8 mouse cellular contexts compared by ENCODE assay signal in genomic region chr5:92506301-92506729, GRCm38 (mm10). TPM values are rescaled to one million over a fixed set of nuclear protein-coding genes. Genes with fewer than 3 reads are reported as not detected.
DNase-seq lines count a peak whose midpoint lies in the region; ATAC-seq lines count a peak whose summit lies in the region.

No protein-coding gene starts in this region.

- intact Hi-C loops in left cerebral cortex, postnatal 4 days (cut with DNase I): no loop called here

- no peak for ATAC-seq in forebrain, embryonic 16.5 days
- no peak for ATAC-seq in intestine, embryonic 15.5 days
- no peak for ATAC-seq in liver, embryonic 16.5 days (ENCODE audit: low read depth)
- ATAC-seq in neural tube, embryonic 13.5 days (ENCODE audit: low read depth): no peak

- WGBS in forebrain, embryonic 16.5 days: 15% methylated on average over 4 of the region's 4 CpGs
- 35% methylated on average over 4 of the region's 4 CpGs for WGBS in intestine, embryonic 15.5 days
- WGBS in liver, embryonic 16.5 days (ENCODE audit: insufficient replicate concordance): 13% methylated on average over 4 of the region's 4 CpGs
- 36% methylated on average over 4 of the region's 4 CpGs for WGBS in neural tube, embryonic 13.5 days

- peak overlapping the region; percentile 96 for H3K9ac ChIP-seq in forebrain, embryonic 16.5 days (replicated peaks; ENCODE audit: low read depth, low read length)
- no peak overlapping the region for H3K9ac ChIP-seq in intestine, embryonic 15.5 days
- no peak overlapping the region for H3K9ac ChIP-seq in liver, embryonic 16.5 days (ENCODE audit: low read depth, low read length)
- peak overlapping the region; percentile 98 for H3K9ac ChIP-seq in neural tube, embryonic 13.5 days

- peak; percentile 30 for DNase-seq in left cerebral cortex, postnatal 4 days
- DNase-seq in left cerebral cortex, adult 11 months (ENCODE audit: low spot score): no peak
- DNase-seq in brain, adult 2 months (ENCODE audit: low read depth, low spot score): peak; percentile 68
- DNase-seq in frontal cortex, postnatal 25 days (ENCODE audit: low spot score in 2 of 2): no peak

- H3K4me3 ChIP-seq in forebrain, embryonic 16.5 days (replicated peaks; ENCODE audit: low read length): peak overlapping the region; percentile 95
- no peak overlapping the region for H3K4me3 ChIP-seq in intestine, embryonic 15.5 days (replicated peaks)
- H3K4me3 ChIP-seq in liver, embryonic 16.5 days (ENCODE audit: low read depth, low read length): peak overlapping the region; percentile 73; the same call in 1 of the 2 replicates
- peak overlapping the region; percentile 69 for H3K4me3 ChIP-seq in neural tube, embryonic 13.5 days

- peak overlapping the region; percentile 90 for H3K4me2 ChIP-seq in forebrain, embryonic 16.5 days (ENCODE audit: low read length)
- peak overlapping the region; percentile 81 for H3K4me2 ChIP-seq in intestine, embryonic 15.5 days (replicated peaks)
- peak overlapping the region; percentile 74 for H3K4me2 ChIP-seq in liver, embryonic 16.5 days (ENCODE audit: low read depth, low read length)
- peak overlapping the region; percentile 84 for H3K4me2 ChIP-seq in neural tube, embryonic 13.5 days

- no peaks in the 10 kb centered on the region for H3K36me3 ChIP-seq in forebrain, embryonic 16.5 days (ENCODE audit: control insufficient read depth, insufficient read depth)
- no peaks in the 10 kb centered on the region for H3K36me3 ChIP-seq in intestine, embryonic 15.5 days
- H3K36me3 ChIP-seq in liver, embryonic 16.5 days (ENCODE audit: control insufficient read depth, insufficient read depth): no peaks in the 10 kb centered on the region
- no peaks in the 10 kb centered on the region for H3K36me3 ChIP-seq in neural tube, embryonic 13.5 days

- no peaks in the 10 kb centered on the region for H3K27me3 ChIP-seq in forebrain, embryonic 16.5 days (replicated peaks; ENCODE audit: control insufficient read depth, insufficient read depth, low read length)
- no peaks in the 10 kb centered on the region for H3K27me3 ChIP-seq in intestine, embryonic 15.5 days (replicated peaks)
- no peaks in the 10 kb centered on the region for H3K27me3 ChIP-seq in liver, embryonic 16.5 days (ENCODE audit: control insufficient read depth, insufficient read depth, low read depth, low read length)
- H3K27me3 ChIP-seq in neural tube, embryonic 13.5 days: no peaks in the 10 kb centered on the region

- peak overlapping the region; percentile 99 for H3K27ac ChIP-seq in forebrain, embryonic 16.5 days (ENCODE audit: low read length)
- peak overlapping the region; percentile 95; the same call in 1 of the 2 replicates for H3K27ac ChIP-seq in intestine, embryonic 15.5 days
- H3K27ac ChIP-seq in liver, embryonic 16.5 days (ENCODE audit: low read length): no peak overlapping the region
- H3K27ac ChIP-seq in neural tube, embryonic 13.5 days (replicated peaks): peak overlapping the region; percentile 99

- peaks cover 23% of the 10 kb centered on the region for H3K4me1 ChIP-seq in forebrain, embryonic 16.5 days (replicated peaks; ENCODE audit: control insufficient read depth, insufficient read depth, low read length)
- peaks cover 15% of the 10 kb centered on the region for H3K4me1 ChIP-seq in intestine, embryonic 15.5 days (replicated peaks)
- H3K4me1 ChIP-seq in liver, embryonic 16.5 days (ENCODE audit: control insufficient read depth, low read depth, low read length): peaks cover 24% of the 10 kb centered on the region
- H3K4me1 ChIP-seq in neural tube, embryonic 13.5 days (replicated peaks): peaks cover 36% of the 10 kb centered on the region

- H3K9me3 ChIP-seq in forebrain, embryonic 16.5 days (ENCODE audit: control insufficient read depth, low read length): no peaks in the 10 kb centered on the region
- H3K9me3 ChIP-seq in intestine, embryonic 15.5 days: no peaks in the 10 kb centered on the region
- H3K9me3 ChIP-seq in liver, embryonic 16.5 days (replicated peaks; ENCODE audit: control insufficient read depth, low read length): no peaks in the 10 kb centered on the region
- H3K9me3 ChIP-seq in neural tube, embryonic 13.5 days: no peaks in the 10 kb centered on the region

RNA-seq across cellular contexts. Expression of gene Scarb2, which starts 0.3 kb away (rescaled TPM):
- 100 to 1,000 TPM; 112 to 115 TPM for total RNA-seq in left cerebral cortex, postnatal 4 days (2021)
- polyA plus RNA-seq in forebrain, embryonic 16.5 days (2015; fragmentation: Nextera tagmentation; extraction: Ambion mirVana): 25.1 and 27.0 TPM in 2 replicates
- 12.4 and 13.1 TPM in 2 replicates for polyA plus RNA-seq in intestine, embryonic 15.5 days (2015; fragmentation: Nextera tagmentation; extraction: Ambion mirVana)
- polyA plus RNA-seq in liver, embryonic 16.5 days (2015; fragmentation: Nextera tagmentation; extraction: Ambion mirVana): 7.8 and 8.0 TPM in 2 replicates
- 18.8 and 18.9 TPM in 2 replicates for polyA plus RNA-seq in neural tube, embryonic 13.5 days (2015; fragmentation: Nextera tagmentation; extraction: Ambion mirVana)

RNA-seq across cellular contexts. Expression of gene Fam47e, which starts 48.6 kb away (rescaled TPM):
- total RNA-seq in left cerebral cortex, postnatal 4 days (2021): under 1 TPM; 0.42 to 0.60 TPM
- polyA plus RNA-seq in forebrain, embryonic 16.5 days (2015; fragmentation: Nextera tagmentation; extraction: Ambion mirVana): 0.43 and 0.77 TPM in 2 replicates
- polyA plus RNA-seq in intestine, embryonic 15.5 days (2015; fragmentation: Nextera tagmentation; extraction: Ambion mirVana): 0.23 TPM in 1 of 2 replicates, not detected in the other
- 8.4 and 8.6 TPM in 2 replicates for polyA plus RNA-seq in liver, embryonic 16.5 days (2015; fragmentation: Nextera tagmentation; extraction: Ambion mirVana)
- 0.59 TPM in 1 of 2 replicates, not detected in the other for polyA plus RNA-seq in neural tube, embryonic 13.5 days (2015; fragmentation: Nextera tagmentation; extraction: Ambion mirVana)

Comparison
In these comparisons a context has a peak if more than half of its experiments do, and no peak if none do; other contexts are left out.
1. DNase-seq: peak in left cerebral cortex, postnatal 4 days (single experiment) and brain, adult 2 months (single experiment); none in left cerebral cortex, adult 11 months (single experiment) and frontal cortex, postnatal 25 days (0 of 2).
2. H3K9ac ChIP-seq: peak in forebrain, embryonic 16.5 days (single experiment) and neural tube, embryonic 13.5 days (single experiment); none in intestine, embryonic 15.5 days (single experiment) and liver, embryonic 16.5 days (single experiment).
3. Peak in every context shown above with its lines, with median percentiles within 50 percentile points of each other: H3K4me2 ChIP-seq.